Mouse (Mus musculus): Measurements from ENCODE around the gene Tyrobp. TPM values are rescaled to one million over a fixed set of nuclear protein-coding genes. Genes with fewer than 3 reads are reported as not detected.

Gene Tyrobp
- polyA plus RNA-seq, 1 experiment from 2014 or later: 24.4 TPM

- peaks cover 52% of the 10 kb centered on the region for H3K27me3 ChIP-seq
- no peak overlapping the region for H3K4me3 ChIP-seq
- no peak for ATAC-seq (ENCODE audit: low FRiP score, low read depth)
- H3K36me3 ChIP-seq: no peaks in the 10 kb centered on the region
- no peak overlapping the region for H3K27ac ChIP-seq (replicated peaks)
- no peak overlapping the region for H3K9ac ChIP-seq (replicated peaks)
- no peak overlapping the region for H3K4me2 ChIP-seq (replicated peaks)
- 0 out of 2 replicates have a peak, but pooled peaks cover 7% of the 10 kb centered on the region for H3K9me3 ChIP-seq
- H3K4me1 ChIP-seq: peaks cover 10% of the 10 kb centered on the region
- WGBS: 82% methylated on average over 7 of the region's 7 CpGs
These were observed 36.7 kb downstream of the Tyrobp start for GRCm38 (mm10) chr7:30450241-30450640.

DNA sequence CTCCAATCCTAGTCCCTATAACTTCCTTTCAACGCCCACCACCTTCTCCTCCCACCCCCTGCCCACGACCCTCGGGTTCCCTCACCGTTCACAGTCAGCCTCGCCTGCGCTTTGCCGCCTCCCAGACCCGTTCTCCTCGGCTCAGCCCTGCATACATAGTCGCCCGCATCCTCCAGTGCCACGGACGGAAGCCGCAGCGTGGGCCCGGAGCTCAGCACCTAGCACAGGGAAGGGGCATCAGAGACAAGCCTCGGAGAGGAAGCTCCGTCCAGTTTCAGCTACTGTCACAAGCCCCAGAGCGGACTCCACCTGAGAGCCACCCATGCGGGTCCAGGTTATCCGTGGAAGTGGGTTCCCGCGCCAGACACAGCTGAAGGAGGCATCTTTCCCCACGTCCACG lies 39.8 kb downstream of the Tyrobp start:
- Histone ChIP-seq H3K4me2 (replicated peaks) (0 out of 2 replicates have a peak overlapping the region, but pooled peaks have one; percentile 19), H3K4me3 (no peak overlapping the region), H3K36me3 (no peaks in the 10 kb centered on the region), H3K9me3 (no peaks in the 10 kb centered on the region), H3K27ac (replicated peaks) (no peak overlapping the region), H3K9ac (replicated peaks) (no peak overlapping the region), H3K27me3 (peaks cover 82% of the 10 kb centered on the region), H3K4me1 (peaks cover 24% of the 10 kb centered on the region)
- no peak for ATAC-seq (ENCODE audit: low FRiP score, low read depth)
- WGBS: 20% methylated on average over 25 of the region's 25 CpGs

DNA sequence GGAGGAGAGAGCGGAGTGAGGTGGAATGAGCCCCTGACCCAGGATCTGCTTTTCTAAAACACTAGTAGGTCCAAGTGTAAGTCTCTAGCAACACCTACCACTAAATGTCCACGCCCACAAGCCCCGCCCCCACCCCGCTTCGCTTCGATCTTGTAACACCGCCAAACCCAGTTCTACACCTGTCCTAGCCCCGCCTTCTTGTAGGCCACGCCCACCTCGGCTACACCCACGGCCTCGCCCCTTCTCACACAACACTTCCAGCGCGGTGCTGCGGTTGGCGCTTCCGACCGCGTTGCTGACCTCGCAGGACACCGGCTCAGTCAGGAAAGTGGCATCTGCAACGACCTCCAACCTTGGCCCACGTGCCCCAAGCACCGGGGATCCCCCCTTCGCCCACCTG lies 40.2 kb downstream of the Tyrobp start:
- H3K4me3 ChIP-seq: 0 out of 2 replicates have a peak overlapping the region, but pooled peaks have one; percentile 9
- H3K27ac ChIP-seq (replicated peaks): no peak overlapping the region
- H3K27me3 ChIP-seq: peaks cover 87% of the 10 kb centered on the region
- H3K4me1 ChIP-seq: peaks cover 27% of the 10 kb centered on the region
- no peaks in the 10 kb centered on the region for H3K36me3 ChIP-seq
- 1% methylated on average over 25 of the region's 25 CpGs for whole genome bisulfite sequencing
- no peak overlapping the region for H3K9ac ChIP-seq (replicated peaks)
- ATAC-seq (ENCODE audit: low FRiP score, low read depth): no peak
- peak overlapping the region; percentile 19; the same call in 1 of the 2 replicates for H3K4me2 ChIP-seq (replicated peaks)
- no peaks in the 10 kb centered on the region for H3K9me3 ChIP-seq

GRCm38 (mm10) chr7:30454259-30454658 lies 40.7 kb downstream of the Tyrobp start:
- WGBS: 12% methylated on average over 6 of the region's 6 CpGs
- Histone ChIP-seq H3K27me3 (peaks cover 92% of the 10 kb centered on the region), H3K4me2 (replicated peaks) (no peak overlapping the region), H3K36me3 (no peaks in the 10 kb centered on the region), H3K4me1 (peaks cover 27% of the 10 kb centered on the region), H3K27ac (replicated peaks) (no peak overlapping the region), H3K4me3 (no peak overlapping the region), H3K9me3 (no peaks in the 10 kb centered on the region), H3K9ac (replicated peaks) (no peak overlapping the region)
- ATAC-seq (ENCODE audit: low FRiP score, low read depth): no peak

DNA sequence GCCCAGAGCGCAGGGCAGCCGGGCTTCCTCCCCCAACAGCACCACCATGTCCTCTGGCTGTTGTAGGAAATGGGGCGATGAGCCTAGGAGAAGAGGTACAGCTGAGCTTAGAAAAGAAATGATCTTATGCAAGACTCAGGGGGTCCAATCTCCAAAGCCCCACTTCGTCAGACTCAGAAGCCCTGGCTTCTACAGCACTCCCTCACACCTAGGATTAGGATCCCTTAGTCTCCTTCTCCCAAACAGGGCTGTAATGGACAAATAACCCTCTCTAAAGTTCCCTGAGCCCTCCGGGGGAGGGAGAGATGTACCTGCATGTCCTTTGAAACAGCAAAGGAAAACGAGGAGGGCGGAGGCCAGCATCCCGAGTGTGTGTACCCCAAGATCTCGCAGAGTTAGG lies 42.9 kb downstream of the Tyrobp start:
- Histone ChIP-seq H3K4me1 (peaks cover 27% of the 10 kb centered on the region), H3K27ac (replicated peaks) (no peak overlapping the region), H3K36me3 (no peaks in the 10 kb centered on the region), H3K4me2 (replicated peaks) (peak overlapping the region; percentile 56), H3K9ac (replicated peaks) (peak overlapping the region; percentile 46; the same call in 1 of the 2 replicates), H3K4me3 (peak overlapping the region; percentile 31), H3K27me3 (peaks cover 97% of the 10 kb centered on the region), H3K9me3 (no peaks in the 10 kb centered on the region)
- ATAC-seq (ENCODE audit: low FRiP score, low read depth): no peak
- WGBS: 1% methylated on average over 9 of the region's 9 CpGs

DNA sequence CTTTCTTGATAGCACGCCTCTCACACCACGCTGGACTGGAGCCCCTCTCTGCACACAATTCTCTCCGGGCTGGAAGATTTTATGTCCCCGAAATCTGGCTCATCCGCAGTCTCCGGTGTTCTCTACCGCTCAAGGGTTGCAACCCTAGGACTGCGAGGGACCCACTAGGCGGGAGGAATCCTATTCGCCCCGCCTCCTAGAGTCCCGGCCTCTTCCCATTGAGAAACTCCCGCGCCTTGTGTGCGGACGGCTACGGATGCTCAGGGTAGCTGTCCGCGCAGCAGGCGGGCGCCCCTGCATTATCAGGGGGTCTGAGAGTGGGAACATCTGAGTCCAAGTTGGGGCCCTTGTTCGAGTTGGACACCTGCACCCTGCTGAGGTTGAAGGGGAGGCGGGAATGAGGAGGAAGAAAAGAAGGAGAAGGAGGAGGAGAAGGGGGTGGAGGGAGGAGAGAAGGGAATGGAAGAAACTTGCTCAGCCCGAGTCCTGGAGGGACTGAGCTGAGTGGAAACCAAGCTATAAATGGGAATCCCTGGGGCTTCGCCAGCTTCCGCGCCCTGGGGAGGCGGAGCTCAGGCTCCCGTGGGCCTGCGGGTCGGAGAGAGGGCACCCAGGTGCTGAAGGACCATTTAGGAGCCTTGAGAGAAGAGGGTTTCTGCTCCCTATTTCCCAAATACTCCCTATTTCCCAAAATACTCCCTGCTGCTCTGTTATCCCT lies 43.5 kb downstream of the Tyrobp start:
- WGBS: under 1% methylated on average over 27 of the region's 31 CpGs
- H3K9me3 ChIP-seq: no peaks in the 10 kb centered on the region
- peaks cover 98% of the 10 kb centered on the region for H3K27me3 ChIP-seq
- H3K36me3 ChIP-seq: no peaks in the 10 kb centered on the region
- peak overlapping the region; percentile 56 for H3K4me2 ChIP-seq (replicated peaks)
- H3K27ac ChIP-seq (replicated peaks): no peak overlapping the region
- peak overlapping the region; percentile 31 for H3K4me3 ChIP-seq
- H3K9ac ChIP-seq (replicated peaks): peak overlapping the region; percentile 46
- ATAC-seq (ENCODE audit: low FRiP score, low read depth): peak; percentile 41
- H3K4me1 ChIP-seq: peaks cover 27% of the 10 kb centered on the region

- ATAC-seq (ENCODE audit: low FRiP score, low read depth): peak; percentile 90
- H3K4me2 ChIP-seq (replicated peaks): peak within 1 kb of the TSS; percentile 56
- H3K9ac ChIP-seq (replicated peaks): peak within 1 kb of the TSS; percentile 46
- peaks cover 27% of the 10 kb centered on the region for H3K4me1 ChIP-seq
- H3K9me3 ChIP-seq: no peaks in the 10 kb centered on the region
- peaks cover 99% of the 10 kb centered on the region for H3K27me3 ChIP-seq
- H3K4me3 ChIP-seq: peak within 1 kb of the TSS; percentile 31
- no peak within 1 kb of the TSS; the same call in 1 of the 2 replicates for H3K27ac ChIP-seq (replicated peaks)
- no peaks in the 10 kb centered on the region for H3K36me3 ChIP-seq
- under 1% methylated on average over 15 of the region's 16 CpGs for WGBS
These were observed 44.2 kb downstream of the Tyrobp start, which contains the start of the genes Kirrel2 and Nphs1 for GRCm38 (mm10) chr7:30457629-30458330. Gene Kirrel2 (minus strand): TSS chr7:30457690. Gene Nphs1 (plus strand): TSS chr7:30458315.

DNA sequence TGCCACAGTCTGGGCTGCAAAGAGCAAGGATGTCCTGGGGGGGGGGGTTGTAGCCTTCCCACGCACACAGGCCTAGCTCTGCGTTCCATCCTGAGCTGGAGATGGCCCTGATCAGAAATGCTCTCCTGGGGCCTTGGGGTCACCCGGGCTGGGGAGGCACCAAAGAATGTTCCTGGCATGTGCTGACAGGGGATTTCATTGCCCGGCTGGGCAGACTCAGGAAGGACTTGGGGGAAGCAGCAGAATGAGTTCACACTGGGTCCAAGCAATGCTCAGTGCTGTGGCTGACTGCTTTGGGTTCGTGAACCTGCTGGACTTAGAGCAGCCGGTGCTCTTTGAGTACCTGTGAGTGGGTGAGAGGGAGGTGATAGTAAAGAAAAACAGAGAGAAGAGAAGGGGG lies 45.9 kb downstream of the Tyrobp start:
- Histone ChIP-seq H3K27me3 (peaks cover 98% of the 10 kb centered on the region), H3K27ac (replicated peaks) (no peak overlapping the region), H3K4me3 (no peak overlapping the region), H3K4me2 (replicated peaks) (no peak overlapping the region), H3K4me1 (peaks cover 25% of the 10 kb centered on the region), H3K9me3 (no peaks in the 10 kb centered on the region), H3K9ac (replicated peaks) (no peak overlapping the region), H3K36me3 (no peaks in the 10 kb centered on the region)
- 40% methylated on average over 6 of the region's 6 CpGs for WGBS
- no peak for ATAC-seq (ENCODE audit: low FRiP score, low read depth)

- peaks cover 95% of the 10 kb centered on the region for H3K27me3 ChIP-seq
- no peak overlapping the region for H3K4me3 ChIP-seq
- peaks cover 6% of the 10 kb centered on the region; the same call in 1 of the 2 replicates for H3K4me1 ChIP-seq
- ATAC-seq (ENCODE audit: low FRiP score, low read depth): no peak
- no peaks in the 10 kb centered on the region for H3K9me3 ChIP-seq
- H3K27ac ChIP-seq (replicated peaks): no peak overlapping the region
- 19% methylated on average over 7 of the region's 7 CpGs for WGBS
- no peaks in the 10 kb centered on the region for H3K36me3 ChIP-seq
- H3K4me2 ChIP-seq (replicated peaks): no peak overlapping the region
- H3K9ac ChIP-seq (replicated peaks): no peak overlapping the region
These were observed 50.0 kb downstream of the Tyrobp start for GRCm38 (mm10) chr7:30463568-30463967.

DNA sequence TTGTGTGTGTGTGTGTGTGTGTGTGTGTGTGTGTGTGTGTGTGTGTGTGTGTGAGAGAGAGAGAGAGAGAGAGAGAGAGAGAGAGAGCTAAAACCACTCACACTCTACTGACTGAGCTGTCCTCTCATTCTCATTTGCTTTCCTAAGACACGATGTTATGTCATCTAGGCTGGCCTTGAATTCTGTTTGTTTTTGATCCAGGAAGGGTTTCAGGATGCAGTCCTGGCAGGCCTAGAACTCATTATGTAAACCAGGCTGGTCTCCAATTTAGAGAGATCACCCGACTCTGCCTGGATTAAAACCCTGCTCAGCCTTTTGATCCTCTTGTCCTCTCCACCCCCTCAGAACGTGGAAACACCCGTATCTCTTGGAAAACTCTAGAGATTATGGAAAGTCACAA lies 50.4 kb downstream of the Tyrobp start:
- no peak for ATAC-seq (ENCODE audit: low FRiP score, low read depth)
- 13% methylated on average over 4 of the region's 4 CpGs for WGBS
- Histone ChIP-seq H3K27me3 (peaks cover 91% of the 10 kb centered on the region), H3K9me3 (no peaks in the 10 kb centered on the region), H3K27ac (replicated peaks) (no peak overlapping the region), H3K9ac (replicated peaks) (no peak overlapping the region), H3K4me2 (replicated peaks) (no peak overlapping the region), H3K36me3 (no peaks in the 10 kb centered on the region), H3K4me3 (no peak overlapping the region), H3K4me1 (peaks cover 4% of the 10 kb centered on the region; the same call in 1 of the 2 replicates)

DNA sequence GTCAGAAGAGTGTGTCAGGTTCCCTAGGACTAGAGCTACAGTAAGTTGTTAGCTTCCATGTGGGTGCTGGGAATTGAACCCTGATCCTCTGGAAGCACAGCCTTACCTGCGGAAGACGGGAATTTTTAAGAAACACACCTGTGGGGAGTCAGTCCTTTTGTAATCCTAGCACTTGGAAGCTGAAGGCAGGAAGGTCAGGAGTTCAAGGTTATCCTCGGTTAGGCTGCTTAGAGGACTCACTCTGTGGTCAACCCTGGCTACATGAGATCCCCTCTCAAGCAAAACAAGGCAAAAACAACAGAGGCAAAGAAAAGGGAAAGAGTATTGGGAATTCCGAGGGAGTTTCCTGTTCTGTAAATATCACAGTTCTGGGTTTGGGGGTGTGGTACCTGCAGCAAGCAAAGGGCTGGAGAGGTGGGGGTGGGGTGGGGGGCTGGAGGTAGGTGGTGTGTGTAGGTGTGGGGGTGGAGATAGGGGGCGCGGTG lies 51.3 kb downstream of the Tyrobp start:
- no peak overlapping the region for H3K4me2 ChIP-seq (replicated peaks)
- 14% methylated on average over 6 of the region's 6 CpGs for WGBS
- no peak overlapping the region for H3K9ac ChIP-seq (replicated peaks)
- H3K9me3 ChIP-seq: no peaks in the 10 kb centered on the region
- no peak overlapping the region for H3K27ac ChIP-seq (replicated peaks)
- no peak for ATAC-seq (ENCODE audit: low FRiP score, low read depth)
- no peaks in the 10 kb centered on the region for H3K36me3 ChIP-seq
- H3K4me3 ChIP-seq: no peak overlapping the region
- H3K27me3 ChIP-seq: peaks cover 85% of the 10 kb centered on the region
- peaks cover 4% of the 10 kb centered on the region; the same call in 1 of the 2 replicates for H3K4me1 ChIP-seq

Measured in midbrain, embryonic 12.5 days (tissue).